Mouse (Mus musculus) spleen, adult 10 weeks (tissue): ENCODE results near the gene Vcpkmt. TPM values are rescaled to one million over a fixed set of nuclear protein-coding genes. Genes with fewer than 3 reads are reported as not detected.

Source experiments
- polyA plus RNA-seq: library from polyadenylated mRNA; stranded (reverse); fragments of 350-450 nt; fragmentation: Illumina TruSeq; extraction: RNeasy Lipid Tissue Mini Kit (QIAGEN cat#74804); gene quantifications from one replicate; pipeline ENCODE4 v1.2.3, GENCODE M21; 2015; ENCODE audit warnings: low replicate concordance; ENCODE audit not compliant: insufficient read depth

Vcpkmt gene
- 12.0 TPM for polyA plus RNA-seq

DNA sequence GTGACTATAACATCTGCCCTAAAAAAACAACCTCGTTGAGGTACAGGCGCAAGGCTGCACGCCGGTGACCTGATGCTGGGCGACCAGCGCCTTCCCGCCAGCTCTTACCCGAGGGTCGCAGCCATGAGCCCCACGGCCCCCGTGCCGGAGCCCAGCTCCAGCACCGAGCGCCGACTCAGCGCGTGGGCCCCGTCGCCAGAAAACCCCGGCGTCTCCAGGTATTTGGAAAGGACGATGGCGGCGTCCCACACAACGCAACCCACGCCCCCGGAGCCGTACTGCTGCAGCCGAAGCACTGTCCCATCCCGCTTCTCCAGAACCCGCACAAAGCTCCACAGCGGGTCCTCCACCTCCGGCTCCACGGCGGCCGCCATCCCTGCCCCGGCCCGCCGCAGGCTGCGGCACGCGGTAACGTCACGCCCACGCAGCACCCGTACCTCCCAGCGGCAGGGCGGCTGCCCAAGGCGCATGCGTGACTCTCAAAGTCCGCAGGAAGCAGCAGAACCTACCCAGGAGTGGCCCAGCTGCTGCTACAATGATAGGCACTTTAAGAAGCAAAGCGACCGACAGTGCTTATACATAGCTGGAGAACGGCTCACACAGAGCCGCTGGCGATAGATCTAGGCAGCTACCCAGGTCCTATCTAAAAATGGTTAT lies at the start of gene Vcpkmt:
TSS of gene Vcpkmt (minus strand) at position 416 of the 657 bp plus-strand sequence.

Other genes with a start within 250 kb of the Vcpkmt start
- gene Nemf, start 225.9 kb downstream of the Vcpkmt start, polyA plus RNA-seq = 105 TPM
- 107 TPM for gene Arf6, start 210.9 kb downstream of the Vcpkmt start, polyA plus RNA-seq
- gene Gm9887, start 210.6 kb downstream of the Vcpkmt start, polyA plus RNA-seq = not detected
- gene Sos2, start 98.8 kb upstream of the Vcpkmt start, polyA plus RNA-seq = 33.5 TPM
- gene L2hgdh, start 141.8 kb upstream of the Vcpkmt start, polyA plus RNA-seq = 9.3 TPM
- 18.1 TPM for gene Atp5s, start 141.9 kb upstream of the Vcpkmt start, polyA plus RNA-seq
- 7.7 TPM for gene Cdkl1, start 208.2 kb upstream of the Vcpkmt start, polyA plus RNA-seq